Mouse (Mus musculus) kidney, embryonic 16.5 days (tissue): Measurements from ENCODE around the gene Rsph14. TPM values are rescaled to one million over a fixed set of nuclear protein-coding genes. Genes with fewer than 3 reads are reported as not detected.

ENCODE experiments used
- ATAC-seq: fragments of 200-750 bp; cut with Nextera tagmentation; 2 replicates; pipeline ENCODE4 v1.8.0; 2017; ENCODE audit warnings: moderate TSS enrichment; ENCODE audit not compliant: low FRiP score, low TSS enrichment
- H3K27ac ChIP-seq: fragments of 300-500 bp; sonication (generic); 2 replicates; pipeline ENCODE4 v1.5.1; 2014; ENCODE audit warnings: low read length
- H3K27me3 ChIP-seq: fragments of 300-500 bp; sonication (generic); 2 replicates; pipeline ENCODE4 v1.6.1; 2014; ENCODE audit warnings: low read length, control low read depth, mixed read lengths; ENCODE audit not compliant: insufficient read depth
- H3K36me3 ChIP-seq: fragments of 300-500 bp; sonication (generic); 2 replicates; pipeline ENCODE4 v1.6.1; 2014; ENCODE audit warnings: low read length, control low read depth, mixed read lengths; ENCODE audit not compliant: insufficient read depth
- H3K4me1 ChIP-seq: fragments of 300-500 bp; sonication (generic); 2 replicates; pipeline ENCODE4 v1.6.1; 2014; ENCODE audit warnings: low read length, control low read depth, mixed read lengths; ENCODE audit not compliant: insufficient read depth
- H3K4me2 ChIP-seq: fragments of 300-500 bp; sonication (generic); replicated peaks from 2 replicates; pipeline ENCODE4 v1.6.1; 2014; ENCODE audit warnings: low read depth, low read length
- H3K4me3 ChIP-seq: fragments of 300-500 bp; sonication (generic); 2 replicates; pipeline ENCODE4 v1.5.1; 2014; ENCODE audit warnings: mild to moderate bottlenecking, low read length
- H3K9ac ChIP-seq: fragments of 300-500 bp; sonication (generic); replicated peaks from 2 replicates; pipeline ENCODE4 v1.6.1; 2014; ENCODE audit warnings: low read length
- H3K9me3 ChIP-seq: fragments of 300-500 bp; sonication (generic); 2 replicates; pipeline ENCODE4 v1.6.1; 2016; ENCODE audit warnings: low read length, control low read depth
- WGBS: fragments of 180-500 bp; shearing (Covaris S2); extraction: QIAGEN DNeasy Blood & Tissue Kit; methylation state at CpG from one replicate; pipeline ENCODE4 v1.1.7; 2014; 5-methylcytosine and 5-hydroxymethylcytosine counted together
- polyA plus RNA-seq: library from polyadenylated mRNA; unstranded; fragments of >200 nt; fragmentation: Nextera tagmentation; extraction: Ambion mirVana; gene quantifications from 2 replicates; pipeline ENCODE4 v1.2.1, GENCODE M21; 2015

Gene Rsph14
- polyA plus RNA-seq, 1 experiment from 2014 or later: not detected

DNA sequence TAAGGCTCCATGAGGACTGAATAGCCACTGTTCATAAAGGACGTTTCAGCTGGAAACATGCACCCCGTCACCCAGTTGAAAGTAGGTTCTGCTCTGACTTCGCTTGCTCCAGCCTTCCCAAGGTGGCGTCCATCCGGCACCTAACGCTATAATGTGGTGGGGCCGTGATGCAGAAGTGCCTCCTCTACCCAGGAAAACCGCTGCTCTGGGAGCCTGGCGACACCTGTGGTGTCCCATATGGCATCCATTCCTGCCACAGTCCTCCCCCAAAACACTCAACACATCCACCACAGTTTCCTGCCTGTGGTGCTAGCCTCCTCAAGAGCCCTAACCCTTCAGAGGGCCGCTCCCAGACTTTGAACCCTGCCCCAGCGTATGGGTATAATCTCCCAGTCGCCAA, 51.2 kb downstream of the Rsph14 start:
- Histone ChIP-seq H3K4me1 (no peaks in the 10 kb centered on the region), H3K9ac (no peak overlapping the region), H3K4me2 (no peak overlapping the region), H3K36me3 (no peaks in the 10 kb centered on the region), H3K4me3 (no peak overlapping the region), H3K27ac (no peak overlapping the region), H3K27me3 (no peaks in the 10 kb centered on the region), H3K9me3 (no peaks in the 10 kb centered on the region)
- no peak for ATAC-seq
- WGBS: 89% methylated on average over 12 of the region's 12 CpGs

DNA sequence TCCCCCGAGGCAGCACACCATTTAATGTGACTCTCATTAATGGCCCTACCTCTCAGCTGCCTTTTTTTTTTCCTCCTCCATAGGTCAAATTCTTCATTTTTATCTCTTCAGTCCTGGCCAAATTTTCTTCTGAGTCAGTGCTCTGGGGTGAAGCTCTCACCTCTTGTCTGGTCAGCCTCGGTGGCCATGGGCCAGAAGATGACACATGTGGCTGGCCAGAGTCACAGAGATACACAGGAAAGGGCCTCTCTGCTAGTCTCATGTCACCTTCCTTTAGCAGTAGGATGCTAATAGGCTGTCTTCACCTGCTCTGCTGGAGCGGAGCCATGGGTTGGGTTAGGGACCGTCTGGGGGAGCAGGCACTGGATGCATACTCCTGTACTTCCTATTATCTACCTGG, 54.3 kb downstream of the Rsph14 start:
- no peak overlapping the region for H3K4me2 ChIP-seq
- no peak overlapping the region for H3K9ac ChIP-seq
- H3K4me3 ChIP-seq: no peak overlapping the region
- H3K27me3 ChIP-seq: no peaks in the 10 kb centered on the region
- no peaks in the 10 kb centered on the region for H3K9me3 ChIP-seq
- WGBS: 49% methylated on average over 4 of the region's 4 CpGs
- H3K36me3 ChIP-seq: no peaks in the 10 kb centered on the region
- ATAC-seq: no peak
- H3K27ac ChIP-seq: no peak overlapping the region
- H3K4me1 ChIP-seq: no peaks in the 10 kb centered on the region

DNA sequence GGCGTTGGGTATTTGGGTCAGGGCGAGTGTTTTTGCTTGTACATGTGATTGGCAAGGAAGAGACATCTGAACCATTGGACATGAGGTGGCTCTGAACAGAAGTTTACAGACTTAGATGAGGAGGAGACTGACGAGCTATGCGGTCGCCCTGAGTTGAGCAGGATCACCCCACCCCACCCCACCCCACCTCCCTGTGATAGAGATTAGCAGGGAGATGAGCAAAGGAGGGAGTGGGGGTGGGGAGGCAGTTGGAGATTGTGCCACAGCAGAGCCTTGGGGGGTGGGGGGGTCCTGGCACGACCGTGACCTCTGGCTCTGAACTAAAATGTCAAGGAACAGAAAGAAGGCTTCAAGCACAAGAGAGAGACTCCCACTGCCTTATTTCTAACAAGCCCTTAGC, 56.0 kb downstream of the Rsph14 start:
- Histone ChIP-seq H3K4me1 (no peaks in the 10 kb centered on the region), H3K36me3 (no peaks in the 10 kb centered on the region), H3K4me3 (no peak overlapping the region), H3K9ac (no peak overlapping the region), H3K27ac (no peak overlapping the region), H3K9me3 (no peaks in the 10 kb centered on the region), H3K4me2 (no peak overlapping the region), H3K27me3 (no peaks in the 10 kb centered on the region)
- WGBS: 85% methylated on average over 7 of the region's 7 CpGs
- no peak for ATAC-seq

DNA sequence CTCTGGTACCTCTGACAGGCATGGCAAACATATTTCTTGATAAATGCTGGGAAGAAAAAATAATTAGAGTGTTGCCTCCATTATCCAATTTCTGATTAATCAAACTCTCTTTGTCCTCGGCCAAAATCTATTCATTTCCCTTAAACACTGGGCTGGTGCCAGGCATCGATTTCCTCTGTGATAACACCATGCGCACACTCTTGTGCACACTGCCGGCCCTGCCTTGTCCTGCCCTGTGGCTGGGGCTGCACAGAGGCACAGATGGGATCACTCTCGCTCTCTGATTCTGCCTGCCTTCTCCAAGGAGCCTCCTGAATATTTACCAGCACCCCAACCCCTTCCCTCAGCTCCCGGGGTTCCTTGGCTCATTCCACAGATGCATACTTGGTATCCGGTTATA, 56.8 kb downstream of the Rsph14 start:
- H3K9ac ChIP-seq: no peak overlapping the region
- H3K27me3 ChIP-seq: no peaks in the 10 kb centered on the region
- 70% methylated on average over 7 of the region's 7 CpGs for WGBS
- H3K4me3 ChIP-seq: no peak overlapping the region
- no peaks in the 10 kb centered on the region for H3K4me1 ChIP-seq
- H3K4me2 ChIP-seq: no peak overlapping the region
- no peak overlapping the region for H3K27ac ChIP-seq
- H3K36me3 ChIP-seq: no peaks in the 10 kb centered on the region
- ATAC-seq: no peak
- no peaks in the 10 kb centered on the region for H3K9me3 ChIP-seq

DNA sequence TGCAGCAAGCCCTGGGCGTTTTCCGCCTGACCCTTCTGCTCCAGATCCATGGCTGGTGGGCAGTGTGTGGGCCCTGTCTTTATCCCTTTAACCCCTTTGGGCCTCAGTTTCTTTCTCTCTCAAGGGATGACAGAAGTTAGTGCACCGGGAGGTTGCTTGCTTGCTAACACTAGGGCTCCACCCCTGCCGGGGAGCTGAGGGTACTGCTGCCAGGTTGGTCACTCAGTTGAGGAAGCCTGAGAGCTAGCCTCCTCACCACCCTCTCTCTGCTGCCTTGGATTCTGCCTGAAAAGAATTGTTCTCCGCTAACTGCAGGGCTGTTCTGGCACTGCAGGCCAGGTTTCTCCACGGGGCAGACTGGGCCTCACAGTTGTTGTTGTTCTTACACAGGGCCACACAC, 59.4 kb downstream of the Rsph14 start:
- H3K4me1 ChIP-seq: peaks cover 17% of the 10 kb centered on the region
- H3K9me3 ChIP-seq: no peaks in the 10 kb centered on the region
- no peak overlapping the region for H3K4me3 ChIP-seq
- no peak overlapping the region for H3K27ac ChIP-seq
- H3K36me3 ChIP-seq: no peaks in the 10 kb centered on the region
- H3K4me2 ChIP-seq: no peak overlapping the region
- H3K9ac ChIP-seq: no peak overlapping the region
- no peaks in the 10 kb centered on the region for H3K27me3 ChIP-seq
- WGBS: 64% methylated on average over 6 of the region's 6 CpGs
- ATAC-seq: no peak

DNA sequence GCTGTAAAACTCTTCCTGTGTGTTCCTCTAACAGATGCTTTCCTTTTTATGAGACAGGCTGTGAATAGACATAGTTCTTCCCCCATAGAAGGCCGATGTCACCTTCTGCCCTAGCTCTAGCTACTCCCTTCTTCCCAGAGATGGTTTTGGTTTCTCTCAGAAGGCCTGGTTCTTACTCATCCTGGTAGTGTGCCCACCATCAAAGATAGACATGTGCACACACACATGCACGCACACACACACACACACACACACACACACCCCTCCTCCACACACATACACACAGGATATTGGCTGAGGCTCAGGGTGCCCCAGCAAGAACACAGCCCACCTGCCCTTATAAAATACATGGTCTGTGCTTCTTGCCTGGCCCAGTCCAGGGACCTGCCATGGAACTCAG, 63.1 kb downstream of the Rsph14 start:
- H3K9ac ChIP-seq: no peak overlapping the region
- peaks cover 26% of the 10 kb centered on the region for H3K4me1 ChIP-seq
- H3K36me3 ChIP-seq: no peaks in the 10 kb centered on the region
- no peaks in the 10 kb centered on the region for H3K9me3 ChIP-seq
- no peak overlapping the region for H3K4me3 ChIP-seq
- H3K27me3 ChIP-seq: peaks cover 14% of the 10 kb centered on the region
- H3K27ac ChIP-seq: no peak overlapping the region
- ATAC-seq: no peak
- H3K4me2 ChIP-seq: no peak overlapping the region
- 85% methylated on average over 2 of the region's 2 CpGs for WGBS

DNA sequence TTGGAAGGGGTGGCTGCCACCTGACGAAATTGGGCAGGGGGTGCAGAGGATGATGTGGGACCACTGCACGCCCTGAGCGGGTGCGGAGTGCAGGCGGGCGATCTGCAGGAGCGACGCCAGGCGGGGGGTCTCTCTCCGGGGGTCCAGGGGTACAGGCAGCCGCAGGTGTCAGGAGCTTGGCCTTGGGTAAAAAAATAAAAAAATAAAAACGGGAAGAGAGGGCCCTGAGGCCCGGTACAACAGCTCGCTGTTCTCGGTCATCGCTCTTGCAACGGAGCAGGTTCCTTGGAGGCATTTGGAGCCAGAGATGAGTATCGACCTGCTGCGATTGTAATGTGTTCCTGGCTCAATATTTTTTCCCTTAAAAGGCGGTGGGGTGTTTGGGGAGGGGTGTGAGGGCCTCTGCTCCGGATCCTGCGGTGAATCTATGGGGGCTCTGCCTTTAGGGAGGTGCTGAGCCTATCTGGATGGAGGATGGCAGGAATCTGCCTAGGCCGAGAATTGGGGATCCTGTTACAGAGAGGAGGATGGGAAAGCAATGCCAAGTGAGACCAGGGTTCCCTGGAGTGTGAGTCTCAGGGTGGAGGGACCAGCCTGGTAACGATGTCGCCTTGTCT, 64.6 kb downstream of the Rsph14 start:
- no peaks in the 10 kb centered on the region for H3K36me3 ChIP-seq
- H3K9ac ChIP-seq: peak overlapping the region; percentile 67
- H3K27me3 ChIP-seq: peaks cover 14% of the 10 kb centered on the region
- peak overlapping the region; percentile 70 for H3K4me3 ChIP-seq
- no peaks in the 10 kb centered on the region for H3K9me3 ChIP-seq
- peak; percentile 13; the same call in 1 of the 2 replicates for ATAC-seq
- H3K27ac ChIP-seq: peak overlapping the region; percentile 13; the same call in 1 of the 2 replicates
- 4% methylated on average over 25 of the region's 25 CpGs for WGBS
- H3K4me2 ChIP-seq: peak overlapping the region; percentile 96
- peaks cover 26% of the 10 kb centered on the region for H3K4me1 ChIP-seq

DNA sequence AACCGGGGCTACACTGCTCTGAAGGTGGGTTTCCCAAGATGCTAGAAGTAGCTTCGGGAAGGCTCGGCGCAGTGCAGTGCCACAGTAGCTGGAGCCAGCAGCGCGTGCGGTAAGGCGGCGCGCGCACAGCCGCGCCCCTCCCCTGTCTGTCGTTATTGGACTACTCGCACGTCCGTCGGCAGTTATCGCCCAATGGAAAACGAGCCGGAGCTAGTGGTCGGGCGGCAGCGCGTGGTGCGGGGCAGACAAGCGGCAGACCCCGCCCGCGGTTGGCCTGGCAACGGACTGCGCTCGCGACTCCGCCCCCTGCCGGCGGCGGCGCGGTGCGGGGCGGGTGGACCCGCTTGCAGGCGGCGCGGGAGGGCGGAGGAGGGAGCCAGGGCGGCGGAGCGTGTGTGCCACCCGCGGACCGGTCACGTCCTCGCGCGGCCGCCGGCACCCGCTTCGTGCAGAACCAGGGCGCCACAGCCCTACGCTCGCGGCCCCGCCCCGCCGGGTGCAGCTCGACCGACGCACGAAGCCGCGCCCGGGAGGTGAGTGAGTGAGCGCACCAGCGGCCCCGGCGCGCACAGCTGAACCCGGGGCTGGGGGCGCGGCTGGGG, 65.4 kb downstream of the Rsph14 start, which contains the start of gene Gnaz:
TSS of gene Gnaz (plus strand) at position 328 of the 602 bp plus-strand sequence.
- Histone ChIP-seq H3K27ac (peak within 1 kb of the TSS; percentile 13; the same call in 1 of the 2 replicates), H3K9ac (peak within 1 kb of the TSS; percentile 67), H3K4me3 (peak within 1 kb of the TSS; percentile 70), H3K4me1 (peaks cover 26% of the 10 kb centered on the region), H3K36me3 (no peaks in the 10 kb centered on the region), H3K27me3 (peaks cover 14% of the 10 kb centered on the region), H3K4me2 (peak within 1 kb of the TSS; percentile 96), H3K9me3 (no peaks in the 10 kb centered on the region)
- under 1% methylated on average over 82 of the region's 83 CpGs for WGBS
- peak; percentile 97 for ATAC-seq

DNA sequence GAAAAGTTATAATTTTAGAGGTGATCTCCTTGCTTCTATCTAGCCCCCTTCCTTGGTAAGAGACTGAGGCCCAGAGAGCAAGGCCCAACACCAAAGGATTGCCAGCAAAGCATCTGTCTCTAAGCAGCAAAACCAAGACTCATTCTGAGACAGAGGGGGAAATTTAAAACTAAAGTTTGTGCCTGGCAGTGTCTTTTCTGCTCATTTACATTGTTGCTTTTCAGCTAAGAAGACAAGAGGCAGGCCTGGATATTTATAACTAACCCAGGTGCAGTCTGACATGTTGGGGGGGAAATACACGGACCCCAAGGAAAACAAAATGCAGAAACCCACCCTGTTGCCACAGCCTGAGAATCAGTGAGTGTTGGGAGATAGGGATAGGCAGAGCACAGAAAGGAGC, 68.0 kb downstream of the Rsph14 start:
- 88% methylated on average over 1 of the region's 1 CpGs for WGBS
- Histone ChIP-seq H3K27ac (no peak overlapping the region), H3K4me2 (no peak overlapping the region)

DNA sequence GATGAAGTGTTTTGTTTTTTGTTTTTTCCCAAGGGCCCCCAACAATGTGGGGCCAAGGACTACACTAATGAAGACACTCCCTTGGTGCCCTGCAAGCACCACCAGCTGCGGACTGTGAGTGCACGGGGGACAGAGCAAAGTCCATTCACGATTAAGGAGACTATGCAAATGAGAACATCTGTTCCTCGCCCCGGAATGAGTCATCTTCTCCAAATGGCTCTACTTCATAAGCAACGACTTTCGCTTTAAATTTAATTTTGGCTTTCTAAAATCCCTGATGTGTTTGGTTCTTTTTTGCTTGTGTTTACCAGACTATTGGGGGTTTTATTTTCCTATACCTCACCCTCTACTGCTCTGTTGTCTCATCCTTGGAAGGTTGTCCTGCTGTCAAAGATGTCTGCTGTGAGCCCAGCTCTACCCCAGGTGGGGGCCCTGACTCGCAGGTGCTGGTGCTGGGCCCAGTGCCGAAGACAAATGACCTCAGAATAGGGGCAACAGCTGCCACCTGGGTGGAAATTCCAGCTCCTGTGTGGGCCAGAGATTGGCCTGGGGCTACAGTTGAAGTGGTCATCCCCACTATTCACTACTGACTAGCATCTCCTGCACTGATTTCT, 79.4 kb downstream of the Rsph14 start:
- H3K27ac ChIP-seq: no peak overlapping the region
- no peaks in the 10 kb centered on the region for H3K4me1 ChIP-seq
- H3K9ac ChIP-seq: no peak overlapping the region
- no peak overlapping the region for H3K4me3 ChIP-seq
- no peaks in the 10 kb centered on the region for H3K27me3 ChIP-seq
- ATAC-seq: no peak
- no peaks in the 10 kb centered on the region for H3K36me3 ChIP-seq
- H3K9me3 ChIP-seq: no peaks in the 10 kb centered on the region
- no peak overlapping the region for H3K4me2 ChIP-seq
- WGBS: 55% methylated on average over 9 of the region's 9 CpGs

More for the DNA sequence above, 68.0 kb downstream of the Rsph14 start:
- no peak overlapping the region for H3K4me3 ChIP-seq
- peaks cover 20% of the 10 kb centered on the region for H3K4me1 ChIP-seq
- peaks cover 14% of the 10 kb centered on the region for H3K27me3 ChIP-seq
- ATAC-seq: no peak
- H3K9ac ChIP-seq: no peak overlapping the region
- no peaks in the 10 kb centered on the region for H3K9me3 ChIP-seq
- H3K36me3 ChIP-seq: no peaks in the 10 kb centered on the region
